Mouse (Mus musculus): ENCODE results near the gene Tubgcp6. TPM values are rescaled to one million over a fixed set of nuclear protein-coding genes. Genes with fewer than 3 reads are reported as not detected.

The Tubgcp6 gene
- polyA plus RNA-seq, 1 experiment from 2014 or later, result 10.7 TPM

- no peak overlapping the region for H3K4me3 ChIP-seq
- H3K36me3 ChIP-seq, result no peaks in the 10 kb centered on the region
- H3K4me1 ChIP-seq, result peaks cover 20% of the 10 kb centered on the region
- H3K4me2 ChIP-seq, result no peak overlapping the region
- no peak for ATAC-seq (ENCODE audit: extremely low read depth, insufficient number of reproducible peaks, low FRiP score, low TSS enrichment)
- H3K9ac ChIP-seq, result no peak overlapping the region
- 74% methylated on average over 6 of the region's 6 CpGs for WGBS
- H3K27me3 ChIP-seq (replicated peaks), result peaks cover 96% of the 10 kb centered on the region
- H3K9me3 ChIP-seq, result no peaks in the 10 kb centered on the region
- H3K27ac ChIP-seq (replicated peaks), result no peak overlapping the region
Observed at GRCm38 (mm10) chr15:89061761-89062517, 61.0 kb downstream of the Tubgcp6 start.

DNA sequence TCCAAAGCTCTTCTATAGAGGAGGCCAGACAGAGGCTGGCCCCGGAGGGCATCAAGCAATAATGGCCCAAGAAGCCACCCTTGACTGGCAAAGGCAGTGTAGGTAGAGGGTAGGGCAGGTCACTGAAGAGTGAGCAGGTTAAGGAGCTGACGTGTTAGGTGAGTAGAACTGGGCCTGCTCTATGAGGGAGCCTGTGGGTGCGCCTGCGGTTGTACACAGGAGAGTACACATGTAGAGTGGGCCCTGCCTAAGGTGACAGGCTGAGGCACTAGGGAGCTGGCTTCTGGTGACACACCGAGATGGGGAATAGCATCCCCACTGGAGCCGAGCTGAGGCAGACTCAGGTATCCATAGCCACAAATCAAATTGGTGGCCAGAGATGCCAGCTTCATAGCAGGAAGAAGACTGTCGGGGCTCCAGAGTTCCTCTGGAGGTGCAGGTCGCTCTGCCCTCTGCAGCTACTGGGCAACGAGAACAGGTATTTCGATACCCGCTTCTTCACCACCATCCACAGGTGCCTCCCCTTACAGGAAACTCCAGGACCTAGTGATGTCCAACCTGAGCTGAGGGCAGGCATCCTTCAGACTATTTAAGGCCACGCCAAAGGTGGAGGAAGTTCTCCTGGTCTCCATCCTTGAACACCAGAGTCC, 62.0 kb downstream of the Tubgcp6 start:
- peaks cover 20% of the 10 kb centered on the region for H3K4me1 ChIP-seq
- no peak overlapping the region for H3K27ac ChIP-seq (replicated peaks)
- H3K4me2 ChIP-seq, result peak overlapping the region; percentile 79
- H3K27me3 ChIP-seq (replicated peaks), result peaks cover 88% of the 10 kb centered on the region
- no peaks in the 10 kb centered on the region for H3K9me3 ChIP-seq
- H3K9ac ChIP-seq, result no peak overlapping the region
- ATAC-seq (ENCODE audit: extremely low read depth, insufficient number of reproducible peaks, low FRiP score, low TSS enrichment), result no peak
- H3K36me3 ChIP-seq, result no peaks in the 10 kb centered on the region
- WGBS, result 80% methylated on average over 12 of the region's 12 CpGs
- H3K4me3 ChIP-seq, result peak overlapping the region; percentile 70

GRCm38 (mm10) chr15:89060032-89060681, 62.8 kb downstream of the Tubgcp6 start:
- peaks cover 20% of the 10 kb centered on the region for H3K4me1 ChIP-seq
- WGBS, result 3% methylated on average over 41 of the region's 48 CpGs
- peak overlapping the region; percentile 70 for H3K4me3 ChIP-seq
- peak overlapping the region; percentile 79 for H3K4me2 ChIP-seq
- no peaks in the 10 kb centered on the region for H3K9me3 ChIP-seq
- H3K27me3 ChIP-seq (replicated peaks), result peaks cover 84% of the 10 kb centered on the region
- 0 out of 2 replicates have a peak overlapping the region, but pooled peaks have one; percentile 24 for H3K27ac ChIP-seq (replicated peaks)
- no peak for ATAC-seq (ENCODE audit: extremely low read depth, insufficient number of reproducible peaks, low FRiP score, low TSS enrichment)
- 0 out of 2 replicates have a peak, but pooled peaks cover 5% of the 10 kb centered on the region for H3K36me3 ChIP-seq
- H3K9ac ChIP-seq, result peak overlapping the region; percentile 86

- H3K9ac ChIP-seq, result peak within 1 kb of the TSS; percentile 86
- no peak for ATAC-seq (ENCODE audit: extremely low read depth, insufficient number of reproducible peaks, low FRiP score, low TSS enrichment)
- 0 out of 2 replicates have a peak within 1 kb of the TSS, but pooled peaks have one; percentile 24 for H3K27ac ChIP-seq (replicated peaks)
- H3K27me3 ChIP-seq (replicated peaks), result peaks cover 76% of the 10 kb centered on the region
- peak within 1 kb of the TSS; percentile 70 for H3K4me3 ChIP-seq
- H3K4me1 ChIP-seq, result peaks cover 20% of the 10 kb centered on the region
- WGBS, result 2% methylated on average over 36 of the region's 57 CpGs
- peak within 1 kb of the TSS; percentile 79 for H3K4me2 ChIP-seq
- peaks cover 11% of the 10 kb centered on the region; the same call in 1 of the 2 replicates for H3K36me3 ChIP-seq
- H3K9me3 ChIP-seq, result no peaks in the 10 kb centered on the region
Observed at GRCm38 (mm10) chr15:89059161-89059931, 63.6 kb downstream of the Tubgcp6 start, which contains the start of gene Panx2. Gene Panx2, plus strand, starts transcription at chr15:89059734.

DNA sequence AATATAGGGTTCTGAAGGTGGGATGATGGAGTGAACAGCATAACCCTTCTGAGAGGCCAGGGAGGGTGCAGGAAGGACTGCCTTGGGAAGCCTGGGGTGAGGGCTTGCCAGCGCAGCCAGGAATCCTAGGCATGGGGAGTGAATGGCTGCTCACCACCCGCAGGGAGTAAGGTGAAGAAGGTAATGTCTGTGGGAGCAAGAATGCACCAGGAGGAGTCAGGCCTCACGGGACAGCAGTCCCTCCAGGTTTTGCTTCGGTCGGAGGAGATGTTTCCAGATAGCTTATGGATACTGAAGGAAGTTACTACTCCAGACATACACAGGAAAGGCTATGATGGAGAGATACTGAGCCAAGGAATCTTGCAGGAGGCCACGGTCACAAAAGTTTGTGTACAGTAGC, 64.2 kb downstream of the Tubgcp6 start:
- no peaks in the 10 kb centered on the region for H3K9me3 ChIP-seq
- H3K36me3 ChIP-seq, result peaks cover 13% of the 10 kb centered on the region; the same call in 1 of the 2 replicates
- H3K4me3 ChIP-seq, result peak overlapping the region; percentile 70
- H3K4me1 ChIP-seq, result peaks cover 20% of the 10 kb centered on the region
- H3K27ac ChIP-seq (replicated peaks), result no peak overlapping the region
- 25% methylated on average over 6 of the region's 6 CpGs for WGBS
- peaks cover 70% of the 10 kb centered on the region for H3K27me3 ChIP-seq (replicated peaks)
- H3K9ac ChIP-seq, result peak overlapping the region; percentile 86
- ATAC-seq (ENCODE audit: extremely low read depth, insufficient number of reproducible peaks, low FRiP score, low TSS enrichment), result no peak
- H3K4me2 ChIP-seq, result peak overlapping the region; percentile 79

DNA sequence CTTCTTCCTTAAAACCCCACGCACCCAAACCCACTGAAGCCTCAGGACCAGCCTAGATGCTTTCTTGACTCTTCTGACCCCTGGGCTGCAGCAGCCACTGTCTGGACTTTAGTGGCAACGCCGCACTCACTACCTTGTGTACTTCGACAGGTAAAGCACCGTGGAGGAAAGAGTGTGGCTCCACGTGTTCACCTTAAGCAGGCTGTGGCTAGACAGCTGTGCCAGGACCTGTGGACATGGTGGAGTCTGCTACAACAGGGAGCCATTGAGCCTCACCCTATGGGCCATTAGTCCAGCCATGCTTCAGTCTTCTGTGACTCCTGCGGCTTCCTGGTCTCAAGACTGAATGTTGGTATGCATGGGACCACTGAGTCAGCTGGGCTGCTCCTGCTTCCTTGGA, 68.2 kb downstream of the Tubgcp6 start:
- 84% methylated on average over 7 of the region's 7 CpGs for WGBS
- ATAC-seq (ENCODE audit: extremely low read depth, insufficient number of reproducible peaks, low FRiP score, low TSS enrichment), result no peak
- no peaks in the 10 kb centered on the region for H3K9me3 ChIP-seq

More for the DNA sequence above, 68.2 kb downstream of the Tubgcp6 start:
- Histone ChIP-seq H3K27me3 (replicated peaks) (peaks cover 41% of the 10 kb centered on the region), H3K4me1 (peaks cover 10% of the 10 kb centered on the region), H3K27ac (replicated peaks) (no peak overlapping the region), H3K4me3 (no peak overlapping the region), H3K4me2 (no peak overlapping the region), H3K9ac (no peak overlapping the region), H3K36me3 (peaks cover 36% of the 10 kb centered on the region)

Small RNAs within 50 kb of the gene (microRNA-seq; reads per million reads assigned to microRNA genes)
- 0.61 reads per million for gene Mir7118

Other genes with a start within 250 kb of the Tubgcp6 start
- gene Ttll8, start 168.7 kb downstream of the Tubgcp6 start, polyA plus RNA-seq (2015; fragmentation: Nextera tagmentation; extraction: Ambion mirVana), result not detected in 2 replicates
- 0.05 TPM in 1 of 2 replicates, not detected in the other for gene Mlc1, start 144.1 kb downstream of the Tubgcp6 start, polyA plus RNA-seq (2015; fragmentation: Nextera tagmentation; extraction: Ambion mirVana)
- 62.8 and 67.4 TPM in 2 replicates for gene Mov10l1, start 140.2 kb downstream of the Tubgcp6 start, polyA plus RNA-seq (2015; fragmentation: Nextera tagmentation; extraction: Ambion mirVana)
- 1.6 and 2.1 TPM in 2 replicates for gene Panx2, start 63.4 kb downstream of the Tubgcp6 start, polyA plus RNA-seq (2015; fragmentation: Nextera tagmentation; extraction: Ambion mirVana)
- 52.4 and 52.7 TPM in 2 replicates for gene Trabd, start 48.0 kb downstream of the Tubgcp6 start, polyA plus RNA-seq (2015; fragmentation: Nextera tagmentation; extraction: Ambion mirVana)
- 10.8 and 11.6 TPM in 2 replicates for gene Selenoo, start 34.0 kb downstream of the Tubgcp6 start, polyA plus RNA-seq (2015; fragmentation: Nextera tagmentation; extraction: Ambion mirVana)
- 14.0 and 15.0 TPM in 2 replicates for gene Hdac10, start 5.6 kb upstream of the Tubgcp6 start, polyA plus RNA-seq (2015; fragmentation: Nextera tagmentation; extraction: Ambion mirVana)
- 19.0 and 20.4 TPM in 2 replicates for gene Mapk12, start 17.6 kb upstream of the Tubgcp6 start, polyA plus RNA-seq (2015; fragmentation: Nextera tagmentation; extraction: Ambion mirVana)
- 3.8 and 4.0 TPM in 2 replicates for gene Mapk11, start 26.5 kb upstream of the Tubgcp6 start, polyA plus RNA-seq (2015; fragmentation: Nextera tagmentation; extraction: Ambion mirVana)
- gene Plxnb2, start 57.7 kb upstream of the Tubgcp6 start, polyA plus RNA-seq (2015; fragmentation: Nextera tagmentation; extraction: Ambion mirVana), result 84.6 and 99.0 TPM in 2 replicates
- 17.4 and 17.9 TPM in 2 replicates for gene Dennd6b, start 73.4 kb upstream of the Tubgcp6 start, polyA plus RNA-seq (2015; fragmentation: Nextera tagmentation; extraction: Ambion mirVana)
- 20.5 and 20.8 TPM in 2 replicates for gene Ppp6r2, start 88.4 kb upstream of the Tubgcp6 start, polyA plus RNA-seq (2015; fragmentation: Nextera tagmentation; extraction: Ambion mirVana)
- 34.3 and 38.3 TPM in 2 replicates for gene Sbf1, start 192.2 kb upstream of the Tubgcp6 start, polyA plus RNA-seq (2015; fragmentation: Nextera tagmentation; extraction: Ambion mirVana)
- 0.66 and 0.85 TPM in 2 replicates for gene Adm2, start 199.6 kb upstream of the Tubgcp6 start, polyA plus RNA-seq (2015; fragmentation: Nextera tagmentation; extraction: Ambion mirVana)
- 0.34 TPM in 1 of 2 replicates, not detected in the other for gene Miox, start 211.3 kb upstream of the Tubgcp6 start, polyA plus RNA-seq (2015; fragmentation: Nextera tagmentation; extraction: Ambion mirVana)
- gene Lmf2, start 232.5 kb upstream of the Tubgcp6 start, polyA plus RNA-seq (2015; fragmentation: Nextera tagmentation; extraction: Ambion mirVana), result 43.8 and 46.2 TPM in 2 replicates
- 94.1 and 109 TPM in 2 replicates for gene Ncaph2, start 232.6 kb upstream of the Tubgcp6 start, polyA plus RNA-seq (2015; fragmentation: Nextera tagmentation; extraction: Ambion mirVana)